Mouse (Mus musculus) regulatory T cell (primary cell): ENCODE measurements around the gene Caly.

Source experiments
- in situ Hi-C: fragments of 300-600 bp; cut with MboI, MseI; formaldehyde crosslinking; loops from one replicate; pipeline ENCODE4 v1.15.1; 2025; ENCODE audit warnings: high pct_unique_total_duplicates

The Caly gene

GRCm38 (mm10) chr7:140047811-140048311, 34.5 kb downstream of the Caly start:
- in situ Hi-C loops, result no loop called here

DNA sequence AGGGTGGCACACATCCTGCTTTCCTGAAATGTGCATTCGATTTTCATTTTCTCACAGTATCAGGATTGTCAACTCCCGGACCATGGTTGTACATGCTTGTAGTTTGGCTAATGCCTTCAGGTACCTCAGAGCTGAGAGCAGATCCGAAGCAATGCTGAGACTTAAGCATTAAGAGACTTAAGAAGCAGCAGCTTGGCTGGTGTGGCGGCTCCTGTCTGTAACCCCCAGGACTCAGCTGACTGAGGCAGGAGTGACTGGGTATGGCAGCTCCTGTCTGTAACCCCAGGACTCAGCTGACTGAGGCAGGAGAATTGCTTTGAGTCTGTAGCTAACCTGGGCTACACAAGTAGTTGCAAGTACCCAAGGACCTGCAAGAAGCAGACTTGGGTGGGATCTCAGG, 36.8 kb downstream of the Caly start:
- in situ Hi-C loops, result no loop called here

DNA sequence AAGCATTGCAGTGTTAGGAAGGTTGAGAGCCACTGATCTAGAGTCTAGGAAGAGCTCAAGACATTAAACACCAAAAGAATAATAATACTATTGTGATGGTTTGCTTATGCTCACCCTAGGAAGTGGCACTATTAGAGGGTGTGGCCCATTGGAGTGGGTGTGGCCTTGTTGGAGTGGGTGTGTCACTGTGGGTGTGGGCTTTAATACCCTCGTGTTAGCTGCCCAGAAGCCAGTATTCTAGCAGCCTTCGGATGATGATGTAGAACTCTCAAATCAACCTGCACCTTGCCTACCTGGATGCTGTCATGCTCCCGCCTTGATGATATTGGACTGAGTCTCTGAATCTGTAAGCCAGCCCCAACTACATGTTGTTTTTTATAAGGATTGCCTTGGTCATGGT, 39.6 kb downstream of the Caly start:
- in situ Hi-C loops, result no loop called here

GRCm38 (mm10) chr7:140037171-140037555, 45.2 kb downstream of the Caly start:
- in situ Hi-C loops, result loop anchor here (5.0 kb wide), 3 partner anchors 45 to 85 kb away; partner anchors contain the start of gene Adam8

GRCm38 (mm10) chr7:140036281-140037170, 45.8 kb downstream of the Caly start, which contains the start of the genes Zfp511 and Tubgcp2:
Zfp511 (plus strand) TSS chr7:140036391.
Tubgcp2 (minus strand) TSS chr7:140036669.
- in situ Hi-C loops, result loop anchor here (5.0 kb wide), 3 partner anchors 44 to 86 kb away; partner anchors contain the start of gene Adam8

GRCm38 (mm10) chr7:140035456-140035855, 46.9 kb downstream of the Caly start:
- in situ Hi-C loops, result loop anchor here (5.0 kb wide), 3 partner anchors 43 to 87 kb away; partner anchors contain the start of gene Adam8

DNA sequence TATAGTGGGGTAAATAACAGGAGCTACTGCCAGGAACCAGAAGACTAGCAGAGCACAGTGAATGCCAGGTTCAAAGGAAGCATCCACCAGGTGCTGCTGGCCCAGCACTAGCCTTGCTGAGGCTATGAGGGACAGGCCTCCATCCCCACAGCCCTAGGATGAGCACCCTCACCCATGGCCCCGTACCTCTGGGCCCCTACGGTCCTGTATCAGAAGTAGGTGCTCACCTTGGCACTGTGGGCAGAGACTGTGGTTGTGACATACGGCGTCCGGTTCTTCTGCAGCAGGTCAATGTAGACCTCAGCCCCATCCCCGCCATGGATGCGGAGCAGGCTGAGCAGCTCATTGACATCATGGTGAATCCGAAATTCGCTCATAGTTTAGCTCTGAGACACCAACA, 49.0 kb downstream of the Caly start:
- in situ Hi-C loops, result no loop called here

GRCm38 (mm10) chr7:140032366-140032765, 50.0 kb downstream of the Caly start:
- in situ Hi-C loops, result no loop called here

DNA sequence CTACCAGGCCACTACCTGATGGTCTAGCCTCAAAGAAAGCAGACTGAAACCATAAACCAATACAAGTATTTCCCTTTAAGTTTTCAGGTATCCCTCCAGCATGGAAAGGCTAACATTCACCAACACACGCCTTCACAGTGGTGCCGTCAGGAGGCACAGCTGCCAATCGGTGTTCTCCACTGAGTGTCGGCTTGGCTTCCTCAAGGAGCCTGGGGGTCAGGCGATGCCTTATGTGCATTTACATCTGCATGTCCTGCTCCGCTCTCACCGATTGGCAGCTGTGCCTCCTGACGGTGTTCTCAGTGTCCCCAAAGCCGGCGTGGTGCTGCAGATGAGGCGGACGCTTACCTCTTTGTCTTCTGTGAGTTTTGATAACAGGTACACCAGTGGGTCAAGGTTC, 50.6 kb downstream of the Caly start:
- in situ Hi-C loops, result no loop called here
